Mouse (Mus musculus) thymus, adult 18-20 months (tissue): Measurements from ENCODE around the gene Slc5a2.

ENCODE experiments used
- DNase-seq, 2 experiments: peaks; one replicate each; pipeline ENCODE4 v3.0.0; 2022; ENCODE audit warnings: mixed read lengths in 2 of 2

The Slc5a2 gene

GRCm38 (mm10) chr7:128265411-128265810 lies at the start of gene Slc5a2:
Gene Slc5a2, plus strand, starts transcription at chr7:128265657.
- DNase-seq = no peak

GRCm38 (mm10) chr7:128219952-128220351 lies 45.5 kb upstream of the Slc5a2 start:
- DNase-seq = no peak

GRCm38 (mm10) chr7:128220936-128221335 lies 44.5 kb upstream of the Slc5a2 start:
- DNase-seq = no peak

GRCm38 (mm10) chr7:128231741-128232140 lies 33.7 kb upstream of the Slc5a2 start:
- DNase-seq = no peak

GRCm38 (mm10) chr7:128234796-128235195 lies 30.7 kb upstream of the Slc5a2 start:
- DNase-seq = no peak

GRCm38 (mm10) chr7:128235481-128235880 lies 30.0 kb upstream of the Slc5a2 start:
- DNase-seq = no peak

- DNase-seq = no peak
These were observed 29.0 kb upstream of the Slc5a2 start for GRCm38 (mm10) chr7:128236426-128236825.

- DNase-seq = peak; percentile 69 to 75
These were observed 28.4 kb upstream of the Slc5a2 start, which contains the start of gene Armc5 for GRCm38 (mm10) chr7:128236856-128237592. Gene Armc5, plus strand, starts transcription at chr7:128237342.

GRCm38 (mm10) chr7:128237593-128237926 lies 27.9 kb upstream of the Slc5a2 start:
- no peak for DNase-seq

GRCm38 (mm10) chr7:128237927-128238778 lies 27.3 kb upstream of the Slc5a2 start, which contains the start of gene 9130023H24Rik:
Gene 9130023H24Rik, minus strand, starts transcription at chr7:128238031.
- peak; percentile 99 to 100 for DNase-seq

- no peak for DNase-seq
These were observed 26.5 kb upstream of the Slc5a2 start for GRCm38 (mm10) chr7:128238991-128239390.

GRCm38 (mm10) chr7:128240131-128240784 lies 25.2 kb upstream of the Slc5a2 start:
- peak in 1 of 2 experiments; percentile 9 for DNase-seq

GRCm38 (mm10) chr7:128242331-128242730 lies 23.1 kb upstream of the Slc5a2 start:
- DNase-seq = no peak

GRCm38 (mm10) chr7:128243921-128244320 lies 21.5 kb upstream of the Slc5a2 start:
- DNase-seq = no peak

GRCm38 (mm10) chr7:128244410-128245025 lies 20.9 kb upstream of the Slc5a2 start:
- DNase-seq = no peak

- no peak for DNase-seq
These were observed 19.9 kb upstream of the Slc5a2 start for GRCm38 (mm10) chr7:128245547-128245946.

GRCm38 (mm10) chr7:128246496-128247391 lies 18.7 kb upstream of the Slc5a2 start, which contains the start of gene Tgfb1i1:
Gene Tgfb1i1, plus strand, starts transcription at chr7:128246812.
- DNase-seq = no peak

- DNase-seq = no peak
These were observed 18.0 kb upstream of the Slc5a2 start for GRCm38 (mm10) chr7:128247443-128247842.

- DNase-seq = no peak
These were observed 17.1 kb upstream of the Slc5a2 start for GRCm38 (mm10) chr7:128248081-128249042.

- DNase-seq = no peak
These were observed 15.5 kb upstream of the Slc5a2 start for GRCm38 (mm10) chr7:128249998-128250397.
